Mouse (Mus musculus) forebrain, embryonic 12.5 days (tissue): ENCODE measurements around the gene Dennd6a. TPM values are rescaled to one million over a fixed set of nuclear protein-coding genes. Genes with fewer than 3 reads are reported as not detected.

ENCODE experiments used
- ATAC-seq: fragments of 200-750 bp; cut with Nextera tagmentation; 2 replicates; pipeline ENCODE4 v1.8.0; 2017; ENCODE audit warnings: moderate TSS enrichment; ENCODE audit not compliant: low FRiP score
- H3K27ac ChIP-seq: fragments of 300-500 bp; sonication (generic); 2 replicates; pipeline ENCODE4 v1.5.1; 2016; ENCODE audit warnings: mild to moderate bottlenecking
- H3K27me3 ChIP-seq: fragments of 300-500 bp; sonication (generic); 2 replicates; pipeline ENCODE4 v1.6.1; 2016; ENCODE audit warnings: mild to moderate bottlenecking
- H3K36me3 ChIP-seq: fragments of 300-500 bp; sonication (generic); replicated peaks from 2 replicates; pipeline ENCODE4 v1.6.1; 2016; ENCODE audit warnings: mild to moderate bottlenecking
- H3K4me1 ChIP-seq: fragments of 300-500 bp; sonication (generic); 2 replicates; pipeline ENCODE4 v1.6.1; 2016
- H3K4me2 ChIP-seq: fragments of 300-500 bp; sonication (generic); 2 replicates; pipeline ENCODE4 v1.6.1; 2016; ENCODE audit warnings: mild to moderate bottlenecking, moderate library complexity
- H3K4me3 ChIP-seq: fragments of 300-500 bp; sonication (generic); replicated peaks from 2 replicates; pipeline ENCODE4 v1.5.1; 2016; ENCODE audit warnings: mild to moderate bottlenecking
- H3K9ac ChIP-seq: fragments of 300-500 bp; sonication (generic); 2 replicates; pipeline ENCODE4 v1.6.1; 2016; ENCODE audit warnings: mild to moderate bottlenecking
- H3K9me3 ChIP-seq: fragments of 300-500 bp; sonication (generic); 2 replicates; pipeline ENCODE4 v1.6.1; 2016
- WGBS: fragments of 180-500 bp; shearing (Covaris S2); methylation state at CpG from one replicate; pipeline ENCODE4 v1.1.7; 2016; 5-methylcytosine and 5-hydroxymethylcytosine counted together
- polyA plus RNA-seq: library from polyadenylated mRNA; unstranded; fragments of >200 nt; fragmentation: Nextera tagmentation; extraction: Ambion mirVana; gene quantifications from 2 replicates; pipeline ENCODE4 v1.2.1, GENCODE M21; 2016

Gene Dennd6a
- polyA plus RNA-seq, 1 experiment from 2014 or later: 31.9 TPM

- Histone ChIP-seq H3K27me3 (no peaks in the 10 kb centered on the region), H3K9ac (peak overlapping the region; percentile 47), H3K4me3 (peak overlapping the region; percentile 91), H3K9me3 (no peaks in the 10 kb centered on the region), H3K36me3 (peaks cover 5% of the 10 kb centered on the region), H3K4me2 (peak overlapping the region; percentile 78), H3K27ac (peak overlapping the region; percentile 96), H3K4me1 (peaks cover 16% of the 10 kb centered on the region)
- 32% methylated on average over 17 of the region's 17 CpGs for WGBS
- peak; percentile 28 for ATAC-seq
These were observed 63.6 kb downstream of the Dennd6a start for GRCm38 (mm10) chr14:26637025-26637850.

- no peaks in the 10 kb centered on the region for H3K9me3 ChIP-seq
- peak within 1 kb of the TSS; percentile 96 for H3K27ac ChIP-seq
- WGBS: under 1% methylated on average over 83 of the region's 83 CpGs
- peak within 1 kb of the TSS; percentile 78 for H3K4me2 ChIP-seq
- H3K4me3 ChIP-seq: peak within 1 kb of the TSS; percentile 91
- no peaks in the 10 kb centered on the region for H3K36me3 ChIP-seq
- H3K27me3 ChIP-seq: no peaks in the 10 kb centered on the region
- H3K4me1 ChIP-seq: peaks cover 16% of the 10 kb centered on the region
- H3K9ac ChIP-seq: peak within 1 kb of the TSS; percentile 92
- ATAC-seq: peak; percentile 98
These were observed 64.4 kb downstream of the Dennd6a start, which contains the start of gene Arf4 for GRCm38 (mm10) chr14:26637851-26638707. Gene Arf4, plus strand, starts transcription at chr14:26638074.

DNA sequence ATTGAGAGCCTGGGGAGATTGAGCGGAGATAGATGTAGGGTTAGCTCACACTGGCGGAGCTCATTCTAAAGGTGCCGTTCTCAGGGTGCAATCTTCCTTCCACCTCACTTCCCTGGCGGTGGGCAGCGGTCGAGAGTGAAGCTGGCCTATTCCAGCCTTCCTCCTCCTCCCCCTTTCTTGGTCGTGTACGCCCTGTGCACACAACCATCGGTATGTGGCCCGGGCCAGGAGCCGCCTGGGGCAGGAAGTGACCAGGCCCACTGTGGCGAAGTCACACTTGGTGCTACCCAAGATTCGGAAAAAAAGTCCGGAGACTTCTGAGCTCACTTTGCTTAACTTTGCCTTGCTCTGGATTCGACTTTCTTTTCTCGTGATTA lies 65.0 kb downstream of the Dennd6a start:
- H3K36me3 ChIP-seq: no peaks in the 10 kb centered on the region
- H3K9me3 ChIP-seq: no peaks in the 10 kb centered on the region
- 2% methylated on average over 16 of the region's 16 CpGs for WGBS
- H3K4me2 ChIP-seq: peak overlapping the region; percentile 78
- ATAC-seq: peak; percentile 44; the same call in 1 of the 2 replicates
- peak overlapping the region; percentile 92 for H3K9ac ChIP-seq
- H3K4me3 ChIP-seq: peak overlapping the region; percentile 91
- H3K27me3 ChIP-seq: no peaks in the 10 kb centered on the region
- peak overlapping the region; percentile 96 for H3K27ac ChIP-seq
- H3K4me1 ChIP-seq: peaks cover 16% of the 10 kb centered on the region

DNA sequence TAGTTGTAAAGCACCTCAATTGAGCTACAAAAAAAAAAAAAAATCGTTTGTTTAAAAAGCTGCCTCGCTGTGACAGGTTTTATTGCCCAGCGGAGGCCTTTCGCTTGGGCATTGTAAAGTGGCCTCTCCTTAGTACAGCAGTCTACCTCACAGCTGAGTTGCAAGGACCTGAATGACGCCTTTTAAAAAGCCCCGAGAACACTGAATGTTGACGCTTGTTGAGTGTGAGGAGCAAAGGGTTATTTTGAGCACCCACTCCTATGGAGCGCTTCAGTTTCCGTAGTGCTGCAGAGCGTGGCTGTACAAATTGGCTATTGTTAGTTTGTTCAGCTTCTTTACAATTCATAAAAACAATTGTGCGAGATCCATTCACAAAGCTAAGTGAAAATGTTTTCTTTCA lies 65.6 kb downstream of the Dennd6a start:
- no peak for ATAC-seq
- Histone ChIP-seq H3K4me3 (peak overlapping the region; percentile 91), H3K36me3 (no peaks in the 10 kb centered on the region), H3K27ac (peak overlapping the region; percentile 57; the same call in 1 of the 2 replicates), H3K9me3 (no peaks in the 10 kb centered on the region), H3K4me2 (peak overlapping the region; percentile 78), H3K4me1 (peaks cover 16% of the 10 kb centered on the region), H3K27me3 (no peaks in the 10 kb centered on the region), H3K9ac (peak overlapping the region; percentile 92)
- 4% methylated on average over 11 of the region's 11 CpGs for WGBS

GRCm38 (mm10) chr14:26639961-26640360 lies 66.3 kb downstream of the Dennd6a start:
- H3K4me1 ChIP-seq: peaks cover 16% of the 10 kb centered on the region
- H3K27ac ChIP-seq: no peak overlapping the region
- H3K27me3 ChIP-seq: no peaks in the 10 kb centered on the region
- H3K9me3 ChIP-seq: no peaks in the 10 kb centered on the region
- WGBS: 50% methylated on average over 2 of the region's 2 CpGs
- no peak for ATAC-seq
- H3K36me3 ChIP-seq: no peaks in the 10 kb centered on the region
- peak overlapping the region; percentile 92; the same call in 1 of the 2 replicates for H3K9ac ChIP-seq
- peak overlapping the region; percentile 91 for H3K4me3 ChIP-seq
- peak overlapping the region; percentile 78 for H3K4me2 ChIP-seq

DNA sequence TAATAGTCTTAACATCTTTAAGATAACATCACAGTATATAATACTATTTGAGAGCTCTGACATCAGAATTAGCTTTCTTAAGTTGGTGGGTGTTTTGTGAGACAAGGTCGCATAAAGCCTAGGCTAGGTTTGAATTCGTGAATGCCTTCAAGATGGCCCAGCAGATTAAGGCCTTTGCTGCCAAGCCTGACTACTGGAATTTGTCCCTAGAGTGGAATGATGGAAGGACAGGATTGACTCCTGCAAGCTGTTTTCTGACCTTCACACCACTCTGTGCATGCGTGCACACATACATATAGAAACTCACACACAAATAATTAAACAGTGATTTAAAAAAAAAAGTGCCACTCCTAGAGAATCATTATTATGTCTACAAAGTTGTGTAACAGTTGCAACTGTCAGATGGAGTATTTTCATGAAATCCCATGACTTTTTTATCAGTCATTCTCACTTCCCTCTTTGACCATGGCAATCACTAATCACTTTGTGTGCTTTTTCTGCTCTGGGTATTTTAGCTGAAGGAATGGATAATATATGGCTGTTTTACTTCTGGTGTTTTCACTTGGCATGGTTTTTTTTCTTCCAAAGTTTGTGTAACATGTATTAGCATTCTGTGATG lies 69.5 kb downstream of the Dennd6a start:
- Histone ChIP-seq H3K4me2 (no peak overlapping the region), H3K9me3 (no peaks in the 10 kb centered on the region), H3K9ac (no peak overlapping the region), H3K4me3 (no peak overlapping the region), H3K4me1 (peaks cover 20% of the 10 kb centered on the region), H3K27me3 (no peaks in the 10 kb centered on the region), H3K36me3 (peaks cover 8% of the 10 kb centered on the region), H3K27ac (no peak overlapping the region)
- WGBS: 84% methylated on average over 3 of the region's 3 CpGs
- ATAC-seq: no peak

GRCm38 (mm10) chr14:26645989-26646650 lies 72.5 kb downstream of the Dennd6a start:
- H3K4me1 ChIP-seq: peaks cover 9% of the 10 kb centered on the region
- peak overlapping the region; percentile 19; the same call in 1 of the 2 replicates for H3K4me3 ChIP-seq
- H3K4me2 ChIP-seq: peak overlapping the region; percentile 39
- no peak; the same call in 1 of the 2 replicates for ATAC-seq
- H3K9ac ChIP-seq: no peak overlapping the region
- no peaks in the 10 kb centered on the region for H3K27me3 ChIP-seq
- 48% methylated on average over 5 of the region's 5 CpGs for WGBS
- H3K36me3 ChIP-seq: peaks cover 19% of the 10 kb centered on the region
- H3K27ac ChIP-seq: peak overlapping the region; percentile 42
- H3K9me3 ChIP-seq: no peaks in the 10 kb centered on the region

- no peak for ATAC-seq
- no peak overlapping the region for H3K4me2 ChIP-seq
- no peaks in the 10 kb centered on the region for H3K9me3 ChIP-seq
- H3K27me3 ChIP-seq: no peaks in the 10 kb centered on the region
- H3K27ac ChIP-seq: no peak overlapping the region
- H3K36me3 ChIP-seq: peaks cover 32% of the 10 kb centered on the region
- H3K9ac ChIP-seq: no peak overlapping the region
- no peak overlapping the region for H3K4me3 ChIP-seq
- 91% methylated on average over 2 of the region's 2 CpGs for WGBS
- peaks cover 9% of the 10 kb centered on the region for H3K4me1 ChIP-seq
These were observed 74.2 kb downstream of the Dennd6a start for GRCm38 (mm10) chr14:26647811-26648210.

- ATAC-seq: no peak
- no peaks in the 10 kb centered on the region for H3K9me3 ChIP-seq
- no peak overlapping the region for H3K27ac ChIP-seq
- no peaks in the 10 kb centered on the region for H3K4me1 ChIP-seq
- no peak overlapping the region for H3K4me2 ChIP-seq
- H3K4me3 ChIP-seq: no peak overlapping the region
- H3K36me3 ChIP-seq: peaks cover 66% of the 10 kb centered on the region
- H3K27me3 ChIP-seq: no peaks in the 10 kb centered on the region
- no peak overlapping the region for H3K9ac ChIP-seq
These were observed 78.2 kb downstream of the Dennd6a start for GRCm38 (mm10) chr14:26651901-26652300.

GRCm38 (mm10) chr14:26658178-26658577 lies 84.5 kb downstream of the Dennd6a start:
- Histone ChIP-seq H3K4me3 (no peak overlapping the region), H3K27ac (no peak overlapping the region), H3K4me1 (no peaks in the 10 kb centered on the region), H3K4me2 (no peak overlapping the region), H3K36me3 (peaks cover 50% of the 10 kb centered on the region), H3K27me3 (no peaks in the 10 kb centered on the region), H3K9ac (no peak overlapping the region), H3K9me3 (no peaks in the 10 kb centered on the region)
- ATAC-seq: no peak

DNA sequence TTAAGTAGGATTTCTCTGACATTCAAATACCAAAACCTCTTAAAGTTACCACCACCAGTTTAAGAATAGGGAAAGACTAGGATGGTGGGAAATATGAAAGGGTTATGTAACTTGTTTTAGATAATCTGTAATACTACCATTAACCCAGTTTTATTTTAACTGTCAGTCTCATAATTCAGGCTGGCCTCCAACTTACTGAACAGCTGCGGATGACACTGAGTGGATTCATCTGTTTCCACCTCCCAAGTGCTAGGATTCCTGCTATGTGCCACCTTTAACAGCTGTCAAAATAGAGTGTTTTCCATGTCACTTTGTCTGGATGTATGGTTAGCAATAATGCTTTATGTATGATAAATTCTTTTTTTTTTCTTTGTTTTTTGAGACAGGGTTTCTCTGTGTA lies 86.6 kb downstream of the Dennd6a start:
- 95% methylated on average over 1 of the region's 1 CpGs for WGBS
- no peak overlapping the region for H3K9ac ChIP-seq
- no peak overlapping the region for H3K4me3 ChIP-seq
- no peak for ATAC-seq
- no peak overlapping the region for H3K27ac ChIP-seq
- H3K27me3 ChIP-seq: no peaks in the 10 kb centered on the region
- no peak overlapping the region for H3K4me2 ChIP-seq
- peaks cover 45% of the 10 kb centered on the region for H3K36me3 ChIP-seq
- H3K9me3 ChIP-seq: no peaks in the 10 kb centered on the region
- H3K4me1 ChIP-seq: no peaks in the 10 kb centered on the region
